Mouse (Mus musculus) adrenal gland, postnatal 14 days (tissue): ENCODE results near the gene Mrps36. TPM values are rescaled to one million over a fixed set of nuclear protein-coding genes. Genes with fewer than 3 reads are reported as not detected.
A peak's percentile ranks its signal among the peaks of the same experiment; 100 is the strongest.
"Not testable (repeated sequence)": the region's sequence is repeated elsewhere in the genome, so short reads cannot be mapped to it uniquely, and the experiment has no call there.

Source experiments
- DNase-seq: peaks from one replicate; pipeline ENCODE4 v3.0.0; 2021; ENCODE audit warnings: mixed read lengths
- long read RNA-seq, 2 experiments: library from polyadenylated mRNA; stranded (forward); transcript quantifications; one replicate each; pipeline ENCODE4 v2.0.0; 2021
- total RNA-seq: library from RNA; stranded (reverse); gene quantifications from 2 replicates; pipeline ENCODE4 v1.2.3, GENCODE M21; 2021

Mrps36 gene
- 265 and 269 TPM in 2 replicates for total RNA-seq
- long read RNA-seq, experiment 1, transcript Mrps36-203 (4 exons, 701 nt): major isoform, 106 of 132 reads
- long read RNA-seq, experiment 1, transcript Mrps36-202 (4 exons, 571 nt): minor isoform, 12 of 132 reads
- long read RNA-seq, experiment 1, partial matches to known transcripts: 1 of 132 reads
- long read RNA-seq, experiment 1, other reads (novel, unspliced or antisense): 11 of 132 reads
- long read RNA-seq, experiment 2, transcript Mrps36-203 (4 exons, 701 nt): major isoform, 161 of 212 reads
- long read RNA-seq, experiment 2, transcript Mrps36-202 (4 exons, 571 nt): minor isoform, 22 of 212 reads
- long read RNA-seq, experiment 2, partial matches to known transcripts: 7 of 212 reads
- long read RNA-seq, experiment 2, other reads (novel, unspliced or antisense): 17 of 212 reads

GRCm38 (mm10) chr13:100744036-100744744 lies at the start of gene Mrps36:
TSS of gene Mrps36 (minus strand) at chr13:100744659.
- peak; percentile 96 for DNase-seq

GRCm38 (mm10) chr13:100789083-100789482 lies 44.6 kb upstream of the Mrps36 start:
- no peak for DNase-seq

- not testable (repeated sequence) for DNase-seq
These were observed 43.6 kb upstream of the Mrps36 start for GRCm38 (mm10) chr13:100788057-100788456.

- DNase-seq: no peak
These were observed 43.0 kb upstream of the Mrps36 start for GRCm38 (mm10) chr13:100787316-100788010.

- peak; percentile 96 for DNase-seq
These were observed 42.0 kb upstream of the Mrps36 start, which contains the start of gene Ccnb1 for GRCm38 (mm10) chr13:100786414-100786867. TSS of gene Ccnb1 (minus strand) at chr13:100786570.

- DNase-seq: no peak
These were observed 41.5 kb upstream of the Mrps36 start for GRCm38 (mm10) chr13:100785806-100786413.

- DNase-seq: no peak
These were observed 33.0 kb upstream of the Mrps36 start for GRCm38 (mm10) chr13:100777491-100777890.

- no peak for DNase-seq
These were observed 32.3 kb upstream of the Mrps36 start for GRCm38 (mm10) chr13:100776710-100777109.

- DNase-seq: no peak
These were observed 31.6 kb upstream of the Mrps36 start for GRCm38 (mm10) chr13:100776056-100776419.

GRCm38 (mm10) chr13:100775252-100776055 lies 31.0 kb upstream of the Mrps36 start, which contains the start of gene Cenph:
TSS of gene Cenph (minus strand) at chr13:100775899.
- peak; percentile 93 for DNase-seq

GRCm38 (mm10) chr13:100774704-100775103 lies 30.2 kb upstream of the Mrps36 start:
- no peak for DNase-seq

- DNase-seq: no peak
These were observed 10.9 kb upstream of the Mrps36 start for GRCm38 (mm10) chr13:100755329-100755728.

- no peak for DNase-seq
These were observed 9.7 kb upstream of the Mrps36 start for GRCm38 (mm10) chr13:100754186-100754585.

- DNase-seq: no peak
These were observed 8.6 kb upstream of the Mrps36 start for GRCm38 (mm10) chr13:100753011-100753410.

GRCm38 (mm10) chr13:100752529-100752928 lies 8.1 kb upstream of the Mrps36 start:
- no peak for DNase-seq

- no peak for DNase-seq
These were observed 6.9 kb upstream of the Mrps36 start for GRCm38 (mm10) chr13:100751402-100751801.

- DNase-seq: no peak
These were observed 6.3 kb upstream of the Mrps36 start for GRCm38 (mm10) chr13:100750799-100751198.

- peak; percentile 40 for DNase-seq
These were observed 4.2 kb upstream of the Mrps36 start for GRCm38 (mm10) chr13:100748638-100749037.

- DNase-seq: no peak
These were observed 1.6 kb upstream of the Mrps36 start for GRCm38 (mm10) chr13:100746090-100746489.

GRCm38 (mm10) chr13:100743346-100744035 lies 968 bp downstream of the Mrps36 start:
- no peak for DNase-seq

GRCm38 (mm10) chr13:100742831-100743230 lies 1.6 kb downstream of the Mrps36 start:
- DNase-seq: no peak
